Mouse (Mus musculus): ENCODE measurements at regions not wholly inside any gene's neighbourhood (a gene's known extent, or its start where the extent isn't known, plus 50 kb on each side); places are given as distances from the start of the nearest gene placed in this dataset.

DNA sequence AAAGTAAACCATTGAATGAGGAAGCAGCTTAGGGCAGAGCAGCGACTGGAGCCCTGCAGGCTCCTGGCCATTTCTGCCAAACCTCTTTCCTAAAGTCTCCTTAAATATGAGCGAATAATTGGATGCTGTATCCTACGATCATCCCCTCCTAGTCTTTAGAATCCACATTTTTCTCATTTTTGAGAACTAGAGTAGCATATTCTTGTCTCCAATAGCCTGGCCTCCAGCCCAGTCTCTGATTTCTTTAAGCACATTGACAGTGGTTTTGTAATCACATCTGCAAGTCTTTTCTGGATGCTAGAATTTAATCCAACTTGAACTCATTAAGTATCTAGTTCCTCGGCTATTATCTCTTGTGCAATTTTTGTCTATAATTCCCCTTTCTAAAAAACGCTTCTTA lies 225.2 kb upstream of the Adamts9 start:
- 0 out of 2 replicates have a peak overlapping the region, but pooled peaks have one; percentile 13 for H3K4me2 ChIP-seq
- H3K36me3 ChIP-seq = no peaks in the 10 kb centered on the region
- peaks cover 48% of the 10 kb centered on the region for H3K4me1 ChIP-seq
- 50% methylated on average over 5 of the region's 5 CpGs for WGBS
- H3K4me3 ChIP-seq = no peak overlapping the region
- peak overlapping the region; percentile 79 for H3K27ac ChIP-seq
- no peak overlapping the region for H3K9ac ChIP-seq
- no peaks in the 10 kb centered on the region for H3K27me3 ChIP-seq
- no peaks in the 10 kb centered on the region for H3K9me3 ChIP-seq
- ATAC-seq (ENCODE audit: borderline replicate concordance, extremely low read depth, low FRiP score, low TSS enrichment) = no peak

DNA sequence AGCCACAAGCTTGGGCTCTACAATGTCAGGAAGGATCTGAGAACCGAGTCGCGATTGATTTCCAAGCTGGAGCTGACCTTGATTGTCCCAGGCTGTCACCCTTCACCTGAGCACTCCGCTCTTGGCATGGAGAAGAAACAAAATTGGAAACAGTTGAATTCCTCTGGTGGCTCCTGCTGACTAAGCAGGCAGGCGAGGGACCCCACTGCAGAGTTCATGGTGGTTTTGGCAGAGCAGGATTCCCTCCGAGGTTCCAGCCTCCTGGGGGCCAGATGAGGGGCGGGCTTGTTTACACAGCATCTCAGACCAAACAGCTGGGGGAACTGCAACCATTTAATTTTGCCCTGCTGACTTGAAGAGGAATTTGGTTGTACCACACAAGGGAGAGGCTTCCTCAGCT lies 224.0 kb upstream of the Adamts9 start:
- ATAC-seq (ENCODE audit: borderline replicate concordance, extremely low read depth, low FRiP score, low TSS enrichment) = peak; percentile 84; the same call in 1 of the 2 replicates
- H3K27ac ChIP-seq = peak overlapping the region; percentile 79
- WGBS = 17% methylated on average over 7 of the region's 7 CpGs

DNA sequence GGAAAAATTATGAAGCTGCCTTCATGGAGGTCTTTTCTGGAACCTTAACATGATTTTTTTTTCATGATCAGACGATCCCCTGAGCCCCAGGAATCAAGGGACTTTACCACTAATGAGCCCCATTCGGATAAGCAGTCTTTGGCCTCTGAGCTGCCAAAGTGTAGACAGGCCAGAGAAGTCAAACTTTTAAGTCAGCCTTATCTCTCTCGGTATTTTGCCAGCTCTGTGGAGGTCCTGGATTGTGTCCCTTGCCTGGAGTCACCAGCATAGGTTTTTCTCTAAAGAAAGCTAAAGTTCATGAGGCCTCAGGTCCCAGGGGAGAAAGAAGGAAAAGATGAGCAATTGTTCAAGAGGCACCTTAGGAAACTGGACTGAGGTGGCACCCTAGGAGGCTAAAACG lies 222.7 kb upstream of the Adamts9 start:
- Histone ChIP-seq H3K4me3 (no peak overlapping the region), H3K27me3 (no peaks in the 10 kb centered on the region), H3K36me3 (no peaks in the 10 kb centered on the region), H3K4me2 (no peak overlapping the region), H3K4me1 (peaks cover 26% of the 10 kb centered on the region), H3K9ac (no peak overlapping the region), H3K27ac (peak overlapping the region; percentile 11; the same call in 1 of the 2 replicates), H3K9me3 (no peaks in the 10 kb centered on the region)
- WGBS = 35% methylated on average over 4 of the region's 4 CpGs
- ATAC-seq (ENCODE audit: borderline replicate concordance, extremely low read depth, low FRiP score, low TSS enrichment) = no peak

More for the DNA sequence above, 224.0 kb upstream of the Adamts9 start:
- Histone ChIP-seq H3K9me3 (no peaks in the 10 kb centered on the region), H3K4me3 (no peak overlapping the region), H3K9ac (no peak overlapping the region), H3K4me1 (peaks cover 38% of the 10 kb centered on the region), H3K36me3 (no peaks in the 10 kb centered on the region), H3K27me3 (no peaks in the 10 kb centered on the region), H3K4me2 (no peak overlapping the region)

DNA sequence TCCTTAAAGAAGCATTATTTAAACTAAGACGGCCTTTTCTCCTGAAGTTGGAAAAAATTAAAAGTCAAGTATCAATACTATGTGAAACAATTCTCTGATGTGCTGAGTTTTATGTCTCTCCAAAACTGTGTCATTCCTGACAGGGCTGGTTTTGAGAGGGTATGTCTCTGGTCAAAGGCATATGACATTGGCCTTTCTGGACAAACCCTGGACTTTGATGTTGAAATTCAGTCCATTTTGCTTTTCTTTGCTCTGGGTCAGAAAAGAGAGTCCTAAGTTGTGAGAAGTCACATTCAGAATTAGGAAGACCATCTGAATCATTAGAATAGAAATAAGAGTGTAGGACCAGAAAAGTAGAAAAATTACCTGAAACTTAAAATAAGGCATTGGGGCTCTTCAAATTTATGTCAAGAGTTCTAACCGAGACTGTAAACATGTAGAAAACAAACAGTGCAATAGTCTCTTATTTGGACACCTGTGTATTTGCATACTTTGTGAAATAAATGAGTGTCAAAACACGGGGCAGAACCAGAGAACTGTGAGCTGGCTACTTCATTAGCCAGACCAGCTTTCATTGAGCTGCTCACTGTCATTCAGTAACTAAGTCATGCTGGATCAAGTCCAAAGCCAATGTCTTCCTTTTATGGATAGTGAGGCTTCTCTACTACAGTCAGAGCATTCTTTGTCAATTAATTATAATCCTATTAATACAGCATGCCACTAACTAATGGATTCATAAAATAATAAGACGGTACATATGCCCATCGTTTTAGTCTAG lies 209.3 kb upstream of the Adamts9 start:
- WGBS = 78% methylated on average over 5 of the region's 5 CpGs

DNA sequence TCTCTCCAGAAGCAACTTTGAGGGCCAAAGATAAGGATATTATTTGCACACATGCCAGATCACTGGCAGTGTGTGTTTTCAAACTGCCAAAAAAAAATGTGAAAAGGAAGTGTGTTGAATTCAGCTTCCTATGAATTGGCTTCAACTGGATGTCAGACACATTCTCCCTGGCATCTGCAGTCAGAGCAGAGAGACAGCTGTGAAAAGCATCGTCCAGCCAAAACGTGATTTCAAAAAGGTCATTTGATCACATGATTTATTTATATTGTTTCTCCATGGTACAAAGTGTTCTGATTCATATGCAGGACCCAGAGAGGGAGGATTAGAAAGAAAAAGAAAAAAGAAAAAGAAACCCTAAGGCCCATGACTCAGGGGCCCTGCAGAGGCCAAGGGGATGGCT lies 207.2 kb upstream of the Adamts9 start:
- Histone ChIP-seq H3K9ac (no peak overlapping the region), H3K9me3 (no peaks in the 10 kb centered on the region), H3K4me3 (no peak overlapping the region), H3K4me1 (peaks cover 17% of the 10 kb centered on the region), H3K36me3 (no peaks in the 10 kb centered on the region), H3K4me2 (no peak overlapping the region), H3K27me3 (no peaks in the 10 kb centered on the region), H3K27ac (peak overlapping the region; percentile 76)
- ATAC-seq (ENCODE audit: borderline replicate concordance, extremely low read depth, low FRiP score, low TSS enrichment) = peak; percentile 84
- 24% methylated on average over 2 of the region's 2 CpGs for WGBS

More for the DNA sequence above, 209.3 kb upstream of the Adamts9 start:
- H3K27me3 ChIP-seq = no peaks in the 10 kb centered on the region
- H3K27ac ChIP-seq = no peak overlapping the region
- no peaks in the 10 kb centered on the region for H3K9me3 ChIP-seq
- H3K36me3 ChIP-seq = no peaks in the 10 kb centered on the region
- H3K4me1 ChIP-seq = peaks cover 17% of the 10 kb centered on the region
- no peak for ATAC-seq (ENCODE audit: borderline replicate concordance, extremely low read depth, low FRiP score, low TSS enrichment)
- H3K9ac ChIP-seq = no peak overlapping the region
- H3K4me3 ChIP-seq = no peak overlapping the region
- H3K4me2 ChIP-seq = no peak overlapping the region

DNA sequence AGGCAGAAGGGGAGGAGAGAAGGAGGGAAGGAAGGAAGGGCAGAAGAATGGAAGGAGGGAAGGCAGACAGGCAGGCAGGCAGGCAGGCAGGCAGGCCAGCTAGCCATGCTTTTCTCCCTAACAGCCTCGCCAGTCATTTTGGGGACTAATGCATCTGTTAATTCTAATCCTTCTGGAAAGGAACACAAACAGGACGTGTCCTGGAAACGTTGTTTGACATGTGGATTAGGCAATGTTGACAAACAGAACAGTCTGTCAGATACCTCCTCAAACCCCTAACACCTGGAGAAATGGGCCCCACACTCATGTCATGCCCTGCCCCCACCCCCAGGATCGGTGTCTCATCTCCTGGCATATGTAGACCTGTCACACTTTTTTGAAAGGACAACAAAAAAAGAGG lies 206.7 kb upstream of the Adamts9 start:
- Histone ChIP-seq H3K4me2 (no peak overlapping the region), H3K27ac (peak overlapping the region; percentile 72)

DNA sequence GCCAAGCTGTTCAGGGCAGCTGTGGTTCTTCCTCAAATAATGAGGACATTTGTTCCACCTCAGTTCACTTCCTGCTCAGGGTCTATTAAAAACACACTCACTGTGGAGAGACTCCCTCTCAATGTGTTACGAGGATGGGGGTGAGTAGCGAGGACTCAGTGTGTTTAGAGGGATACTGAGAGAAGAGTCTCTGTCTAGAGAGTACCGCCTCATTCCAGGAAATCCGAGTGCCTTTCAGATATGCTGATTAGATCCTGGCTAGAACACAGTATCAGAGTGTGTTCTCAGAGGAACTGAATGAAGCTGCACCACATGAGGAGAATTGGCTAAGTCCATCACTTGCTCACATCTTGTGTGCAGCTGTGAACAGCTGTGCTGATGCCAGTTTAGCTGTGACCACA lies 197.0 kb upstream of the Adamts9 start:
- H3K9ac ChIP-seq = no peak overlapping the region
- ATAC-seq (ENCODE audit: borderline replicate concordance, extremely low read depth, low FRiP score, low TSS enrichment) = no peak

More for the DNA sequence above, 206.7 kb upstream of the Adamts9 start:
- Histone ChIP-seq H3K4me1 (peaks cover 17% of the 10 kb centered on the region), H3K36me3 (no peaks in the 10 kb centered on the region), H3K4me3 (no peak overlapping the region), H3K9ac (no peak overlapping the region), H3K9me3 (no peaks in the 10 kb centered on the region), H3K27me3 (no peaks in the 10 kb centered on the region)
- 10% methylated on average over 4 of the region's 4 CpGs for WGBS
- ATAC-seq (ENCODE audit: borderline replicate concordance, extremely low read depth, low FRiP score, low TSS enrichment) = peak; percentile 64; the same call in 1 of the 2 replicates

DNA sequence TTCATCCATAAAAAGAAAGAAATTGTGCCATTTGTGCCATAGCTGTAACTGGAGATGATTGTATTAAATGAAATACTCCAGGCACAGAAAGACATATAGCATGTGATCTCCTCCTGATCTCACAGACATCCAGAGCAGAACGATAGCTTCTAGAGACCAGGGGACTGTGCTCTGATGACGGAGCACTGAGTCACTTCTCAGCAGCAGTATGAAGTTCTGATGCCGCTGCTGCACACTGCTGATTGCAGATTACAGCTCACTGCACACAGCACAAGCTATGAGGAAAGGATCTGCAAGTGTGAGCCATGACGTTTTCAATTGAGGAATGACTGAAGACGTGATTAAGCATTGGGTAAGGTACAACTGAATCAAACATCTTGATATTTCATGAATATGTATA lies 190.6 kb upstream of the Adamts9 start:
- Histone ChIP-seq H3K9me3 (no peaks in the 10 kb centered on the region), H3K4me2 (no peak overlapping the region), H3K4me1 (no peaks in the 10 kb centered on the region), H3K36me3 (no peaks in the 10 kb centered on the region), H3K4me3 (no peak overlapping the region), H3K27me3 (no peaks in the 10 kb centered on the region), H3K27ac (no peak overlapping the region), H3K9ac (no peak overlapping the region)
- 54% methylated on average over 5 of the region's 5 CpGs for WGBS
- no peak for ATAC-seq (ENCODE audit: borderline replicate concordance, extremely low read depth, low FRiP score, low TSS enrichment)

More for the DNA sequence above, 197.0 kb upstream of the Adamts9 start:
- H3K4me3 ChIP-seq = no peak overlapping the region
- H3K4me1 ChIP-seq = no peaks in the 10 kb centered on the region
- H3K4me2 ChIP-seq = no peak overlapping the region
- no peak overlapping the region for H3K27ac ChIP-seq
- no peaks in the 10 kb centered on the region for H3K36me3 ChIP-seq
- no peaks in the 10 kb centered on the region for H3K9me3 ChIP-seq
- no peaks in the 10 kb centered on the region for H3K27me3 ChIP-seq
- 52% methylated on average over 4 of the region's 4 CpGs for WGBS

DNA sequence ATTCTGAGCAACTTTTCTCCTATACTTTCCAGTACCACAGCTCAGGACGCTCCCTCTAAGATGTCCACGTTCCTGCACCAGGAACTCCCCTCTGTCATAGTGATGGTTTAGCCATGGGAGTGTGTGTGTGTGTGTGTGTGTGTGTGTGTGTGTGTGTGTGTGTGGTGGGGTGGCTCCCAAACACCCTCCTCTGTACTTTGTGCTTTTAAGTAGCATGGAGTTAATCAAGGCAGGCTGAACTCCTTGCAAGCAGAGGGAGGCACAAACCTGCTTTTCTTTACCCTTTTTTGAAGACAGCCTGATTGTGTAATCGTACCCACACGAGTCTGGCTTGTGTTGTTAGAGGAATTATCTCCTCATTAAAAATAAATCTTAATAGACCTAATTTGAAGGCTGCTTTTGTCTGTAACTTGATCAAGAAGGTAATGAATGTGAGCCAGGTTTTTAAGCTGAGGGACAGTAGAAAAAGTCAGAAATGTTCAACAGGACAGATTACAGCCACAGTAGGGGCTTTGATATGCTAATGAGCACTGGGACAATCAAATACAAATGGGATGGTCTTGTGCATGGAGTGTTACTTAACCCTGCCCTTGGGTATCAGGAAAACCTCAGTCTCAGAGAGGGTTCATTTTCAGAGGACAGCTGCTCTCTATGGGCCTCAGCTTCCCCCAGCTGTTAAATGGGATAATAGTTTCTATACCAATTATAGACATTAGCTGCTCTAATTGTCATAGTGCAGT lies 187.8 kb upstream of the Adamts9 start:
- no peak overlapping the region for H3K4me3 ChIP-seq
- no peak for ATAC-seq (ENCODE audit: borderline replicate concordance, extremely low read depth, low FRiP score, low TSS enrichment)
- H3K4me1 ChIP-seq = no peaks in the 10 kb centered on the region
- H3K4me2 ChIP-seq = no peak overlapping the region
- 54% methylated on average over 4 of the region's 4 CpGs for WGBS
- no peaks in the 10 kb centered on the region for H3K27me3 ChIP-seq
- H3K9ac ChIP-seq = no peak overlapping the region
- H3K9me3 ChIP-seq = no peaks in the 10 kb centered on the region
- no peak overlapping the region for H3K27ac ChIP-seq
- H3K36me3 ChIP-seq = no peaks in the 10 kb centered on the region

DNA sequence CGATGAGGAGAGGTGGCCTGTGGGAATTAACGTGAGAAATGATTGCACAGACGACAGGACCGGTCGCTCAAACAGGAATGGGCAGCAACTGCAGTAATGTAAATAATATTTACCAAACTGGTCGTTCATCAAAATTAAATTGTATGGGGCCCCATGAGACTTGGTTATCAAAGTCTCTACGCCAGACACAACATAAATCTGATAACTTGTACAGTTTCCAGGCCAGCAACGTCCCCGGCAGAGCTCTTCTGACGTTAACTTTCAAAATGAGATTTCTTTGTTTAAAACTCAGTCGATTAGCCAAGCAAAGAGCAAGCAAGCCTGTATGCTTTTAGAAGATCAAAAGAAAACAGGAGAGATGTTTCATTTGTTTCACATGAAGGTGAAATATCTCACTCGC lies 176.2 kb upstream of the Adamts9 start:
- 27% methylated on average over 12 of the region's 12 CpGs for WGBS
- ATAC-seq (ENCODE audit: borderline replicate concordance, extremely low read depth, low FRiP score, low TSS enrichment) = peak; percentile 52; the same call in 1 of the 2 replicates

DNA sequence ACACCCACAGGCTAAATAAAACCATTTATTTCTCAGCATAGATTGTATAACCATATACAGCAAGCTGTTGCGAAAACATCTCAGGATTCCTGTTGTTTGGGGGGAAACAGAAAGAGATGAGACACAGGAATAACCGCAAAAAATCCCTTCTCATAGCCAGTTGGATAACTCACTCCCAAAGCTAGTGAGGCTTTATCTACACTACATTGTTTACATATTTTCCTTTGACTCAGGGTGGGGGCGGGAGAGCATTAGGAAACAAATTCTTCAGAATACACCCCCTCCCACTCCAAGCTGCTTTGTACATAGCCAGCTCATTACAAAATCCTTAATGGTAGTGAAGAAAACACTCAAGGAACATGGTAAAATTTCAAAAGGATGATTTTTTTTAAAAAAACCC lies 170.1 kb upstream of the Adamts9 start:
- no peaks in the 10 kb centered on the region for H3K36me3 ChIP-seq
- H3K27ac ChIP-seq = no peak overlapping the region
- H3K4me2 ChIP-seq = no peak overlapping the region
- ATAC-seq (ENCODE audit: borderline replicate concordance, extremely low read depth, low FRiP score, low TSS enrichment) = no peak
- H3K9ac ChIP-seq = no peak overlapping the region
- WGBS = 48% methylated on average over 3 of the region's 3 CpGs
- no peaks in the 10 kb centered on the region for H3K27me3 ChIP-seq
- no peaks in the 10 kb centered on the region for H3K9me3 ChIP-seq
- no peaks in the 10 kb centered on the region; the same call in 1 of the 2 replicates for H3K4me1 ChIP-seq
- H3K4me3 ChIP-seq = no peak overlapping the region

More for the DNA sequence above, 176.2 kb upstream of the Adamts9 start:
- H3K4me3 ChIP-seq = no peak overlapping the region
- H3K9me3 ChIP-seq = no peaks in the 10 kb centered on the region
- no peaks in the 10 kb centered on the region for H3K36me3 ChIP-seq
- peaks cover 16% of the 10 kb centered on the region for H3K4me1 ChIP-seq
- no peak overlapping the region for H3K9ac ChIP-seq
- no peaks in the 10 kb centered on the region for H3K27me3 ChIP-seq
- H3K27ac ChIP-seq = peak overlapping the region; percentile 17
- no peak overlapping the region for H3K4me2 ChIP-seq

DNA sequence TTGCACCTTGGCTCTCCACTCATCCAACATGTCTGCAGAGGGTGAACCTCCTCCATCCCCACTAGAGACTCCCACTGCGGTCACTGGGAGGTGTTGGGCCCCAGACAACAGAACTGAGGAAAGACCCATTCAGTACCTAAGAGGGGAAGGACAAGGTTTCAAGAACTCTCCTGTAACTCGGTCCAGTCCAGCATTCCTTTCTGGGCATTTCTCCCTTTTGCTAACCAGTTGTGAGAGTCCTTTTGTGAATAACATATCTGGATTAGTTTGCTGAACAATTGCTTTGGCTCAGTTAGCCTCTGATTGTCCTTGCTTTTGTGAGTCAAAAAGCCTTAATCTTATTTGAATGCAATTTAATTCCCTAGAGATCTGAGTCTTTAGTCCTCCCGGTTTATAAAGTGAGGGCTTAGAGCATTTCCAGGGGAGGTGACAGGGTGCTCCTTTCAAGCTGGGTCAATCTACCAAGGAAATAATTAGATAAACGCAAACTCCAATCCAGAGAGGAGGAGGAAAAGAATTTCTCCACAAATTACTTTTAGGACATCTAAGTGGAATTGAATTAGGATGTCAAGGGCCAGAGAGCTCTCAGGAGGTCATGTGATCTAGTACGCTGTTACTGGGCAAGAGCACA lies 151.6 kb upstream of the Adamts9 start:
- H3K27me3 ChIP-seq = no peaks in the 10 kb centered on the region
- no peak overlapping the region for H3K27ac ChIP-seq
- H3K9me3 ChIP-seq = no peaks in the 10 kb centered on the region
- no peak overlapping the region for H3K9ac ChIP-seq
- H3K4me3 ChIP-seq = no peak overlapping the region
- WGBS = 59% methylated on average over 5 of the region's 5 CpGs
- H3K36me3 ChIP-seq = no peaks in the 10 kb centered on the region
- no peak for ATAC-seq (ENCODE audit: borderline replicate concordance, extremely low read depth, low FRiP score, low TSS enrichment)
- no peak overlapping the region for H3K4me2 ChIP-seq
- H3K4me1 ChIP-seq = no peaks in the 10 kb centered on the region
